Mouse (Mus musculus): ENCODE data around the gene Rad21l. TPM values are rescaled to one million over a fixed set of nuclear protein-coding genes. Genes with fewer than 3 reads are reported as not detected.

Rad21l gene
- total RNA-seq, 4 experiments from 2014 or later, result 1.8 to 2.5 (median 2.2) TPM

- DNase-seq (ENCODE audit: low spot score in 2 of 2), result peak in 1 of 2 experiments; percentile 3
Measured at GRCm38 (mm10) chr2:151629310-151629709, 39.0 kb downstream of the Rad21l start.

- DNase-seq (ENCODE audit: low spot score in 2 of 2), result peak in 1 of 2 experiments; percentile 8
Measured at GRCm38 (mm10) chr2:151628011-151628410, 40.3 kb downstream of the Rad21l start.

- peak in 1 of 2 experiments; percentile 3 for DNase-seq (ENCODE audit: low spot score in 2 of 2)
Measured at GRCm38 (mm10) chr2:151626296-151626695, 42.0 kb downstream of the Rad21l start.

GRCm38 (mm10) chr2:151623776-151624175 is 44.6 kb downstream of the Rad21l start:
- DNase-seq (ENCODE audit: low spot score in 2 of 2), result peak; percentile 2

GRCm38 (mm10) chr2:151616551-151617329 is 51.6 kb downstream of the Rad21l start:
- DNase-seq (ENCODE audit: low spot score in 2 of 2), result peak in 1 of 2 experiments; percentile 68

- peak; percentile 64 for DNase-seq (ENCODE audit: low spot score in 2 of 2)
Measured at GRCm38 (mm10) chr2:151615779-151616178, 52.6 kb downstream of the Rad21l start.

GRCm38 (mm10) chr2:151609974-151610373 is 58.4 kb downstream of the Rad21l start:
- DNase-seq (ENCODE audit: low spot score in 2 of 2), result no peak

GRCm38 (mm10) chr2:151608435-151608834 is 59.9 kb downstream of the Rad21l start:
- DNase-seq (ENCODE audit: low spot score in 2 of 2), result no peak

- DNase-seq (ENCODE audit: low spot score in 2 of 2), result peak; percentile 84 to 88
Measured at GRCm38 (mm10) chr2:151605437-151605987, 62.8 kb downstream of the Rad21l start.

- DNase-seq (ENCODE audit: low spot score in 2 of 2), result peak; percentile 62 to 75
Measured at GRCm38 (mm10) chr2:151603630-151604029, 64.7 kb downstream of the Rad21l start.

GRCm38 (mm10) chr2:151602106-151602505 is 66.2 kb downstream of the Rad21l start:
- DNase-seq (ENCODE audit: low spot score in 2 of 2), result no peak

GRCm38 (mm10) chr2:151598068-151598467 is 70.3 kb downstream of the Rad21l start:
- DNase-seq (ENCODE audit: low spot score in 2 of 2), result peak; percentile 72 to 73

Other genes starting within 250 kb of the Rad21l start
- not detected for gene 4921509C19Rik, start 192.4 kb downstream of the Rad21l start, total RNA-seq (2022)
- 100 to 1,000 TPM; 151 to 161 (median 153) TPM for gene Nsfl1c, start 174.4 kb downstream of the Rad21l start, total RNA-seq (2022)
- 100 to 1,000 TPM; 794 to 901 (median 846) TPM for gene Fkbp1a, start 126.0 kb downstream of the Rad21l start, total RNA-seq (2022)
- 1 to 10 TPM; 1.4 to 2.2 (median 1.7) TPM for gene Sdcbp2, start 95.9 kb downstream of the Rad21l start, total RNA-seq (2022)
- gene Snph, start 35.9 kb downstream of the Rad21l start, total RNA-seq (2022), result 100 to 1,000 TPM; 348 to 418 (median 386) TPM
- gene Tmem74b, start 33.5 kb upstream of the Rad21l start, total RNA-seq (2022), result 1 to 10 TPM; 4.6 to 5.8 (median 5.0) TPM
- gene Psmf1, start 75.7 kb upstream of the Rad21l start, total RNA-seq (2022), result 10 to 100 TPM; 32.6 to 39.1 (median 35.4) TPM
- not detected for gene Rspo4, start 174.4 kb upstream of the Rad21l start, total RNA-seq (2022)
- gene Angpt4, start 242.7 kb upstream of the Rad21l start, total RNA-seq (2022), result under 1 TPM in 1 of 4 experiments, not detected in 3; 0.14 TPM

All from layer of hippocampus, adult 8-10 months (tissue).